Mouse (Mus musculus) fat pad, adult 2 months (tissue): ENCODE data around the gene Thumpd2.

Experiments
- DNase-seq: peaks from one replicate; pipeline ENCODE4 v3.0.0-alpha.2; 2011; ENCODE audit warnings: low read depth, low spot score; ENCODE audit errors: extremely low read depth

The Thumpd2 gene

DNA sequence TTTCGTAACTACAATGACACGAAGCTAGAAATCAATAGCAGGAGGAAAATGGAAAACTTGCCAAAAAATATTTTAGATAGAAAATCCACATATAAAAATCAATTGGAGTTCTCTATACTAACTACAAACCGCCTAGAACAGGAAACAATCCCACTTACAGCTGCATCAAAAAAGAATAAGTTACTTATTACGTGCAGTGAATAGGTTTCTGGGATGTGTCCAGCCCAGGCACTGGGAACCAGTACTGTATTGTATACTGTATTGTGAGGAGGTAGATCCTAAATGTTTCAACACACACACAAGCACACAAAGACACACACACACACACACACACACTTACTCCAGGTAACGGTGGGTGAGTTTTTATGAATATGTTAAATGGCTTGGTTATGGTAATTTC lies 87.6 kb downstream of the Thumpd2 start:
- DNase-seq: no peak
